19 mouse cellular contexts compared by ENCODE assay signal in the genomic region with DNA sequence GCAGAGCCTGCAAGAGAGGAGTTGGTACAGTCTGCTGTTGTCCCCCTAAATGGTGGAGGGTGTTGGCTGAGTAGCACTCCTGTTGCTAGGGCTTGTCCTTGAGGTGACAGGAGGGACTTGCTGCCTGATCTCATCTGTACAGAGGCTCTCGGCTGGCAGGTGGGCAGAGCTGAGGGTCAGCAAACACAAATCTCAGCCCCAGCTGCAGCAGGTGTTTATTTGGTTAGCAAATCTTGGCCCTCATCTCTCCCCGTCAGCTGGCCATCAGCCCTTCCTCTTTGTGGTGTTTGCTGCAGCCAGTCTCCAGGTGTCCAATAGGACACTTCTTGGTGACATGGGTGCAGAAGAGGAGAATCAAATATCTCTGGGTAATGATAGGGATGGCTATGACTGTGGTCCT. TPM values are rescaled to one million over a fixed set of nuclear protein-coding genes. Genes with fewer than 3 reads are reported as not detected.
A peak's percentile ranks its signal among the peaks of the same experiment; 100 is the strongest.
DNase-seq lines count a peak whose midpoint lies in the region; ATAC-seq and TF ChIP-seq lines count a peak whose summit lies in the region.
"Had no signal": no experiment of that assay in that cellular context is flagged by ENCODE, and none has a peak within 500 bp of the region (broad histone marks: within the 10 kb centered on the region; RNA-seq: fewer than 3 reads in every experiment).

No protein-coding gene starts in this region.

- no peak for ATAC-seq in heart, embryonic 11.5 days (replicated peaks; ENCODE audit: insufficient number of reproducible peaks, low FRiP score, low TSS enrichment)
- ATAC-seq in kidney, postnatal 0 days (replicated peaks; ENCODE audit: low FRiP score, low read depth) = no peak
- ATAC-seq in embryonic facial prominence, embryonic 13.5 days (ENCODE audit: insufficient number of reproducible peaks, insufficient read depth, low FRiP score, low TSS enrichment, low read depth) = no peak
- ATAC-seq in stomach, embryonic 16.5 days (ENCODE audit: insufficient read depth, low FRiP score) = peak; percentile 19; the same call in 1 of the 2 replicates
- ATAC-seq in erythroid progenitor cell, adult 5-6 weeks (replicated peaks; ENCODE audit: low FRiP score, poor library complexity, severe bottlenecking) = no peak

- no peak overlapping the region for H3K9ac ChIP-seq in heart, embryonic 11.5 days (ENCODE audit: low read depth, low read length)
- H3K9ac ChIP-seq in heart, adult 2 months (ENCODE audit: low read depth, low read length) = no peak overlapping the region
- no peak overlapping the region for H3K9ac ChIP-seq in kidney, postnatal 0 days (ENCODE audit: low read depth, low read length)
- H3K9ac ChIP-seq in embryonic facial prominence, embryonic 13.5 days = peak overlapping the region; percentile 32; the same call in 1 of the 2 replicates
- peak overlapping the region; percentile 16; the same call in 1 of the 2 replicates for H3K9ac ChIP-seq in stomach, embryonic 16.5 days (ENCODE audit: low read length)
- H3K9ac ChIP-seq: embryonic facial prominence, embryonic 12.5 days; hindbrain, embryonic 14.5 days; limb, embryonic 15.5 days had no signal

- no peak for TF ChIP-seq EP300 in heart, adult 2 months (IDR thresholded peaks at IDR 0.05; ENCODE audit: insufficient read depth, low read depth, low read length)

- no peak overlapping the region for H3K4me3 ChIP-seq in heart, embryonic 11.5 days (ENCODE audit: low read depth, low read length)
- no peak overlapping the region for H3K4me3 ChIP-seq in heart, adult 2 months
- H3K4me3 ChIP-seq in kidney, postnatal 0 days (replicated peaks; ENCODE audit: low read depth, low read length) = no peak overlapping the region
- no peak overlapping the region for H3K4me3 ChIP-seq in embryonic facial prominence, embryonic 13.5 days
- no peak overlapping the region for H3K4me3 ChIP-seq in stomach, embryonic 16.5 days (replicated peaks; ENCODE audit: low read length)
- H3K4me3 ChIP-seq: embryonic facial prominence, embryonic 12.5 days; left cerebral cortex, adult 2 months; limb, embryonic 15.5 days; megakaryocyte, embryonic 14.5 days had no signal

- no peak for DNase-seq in heart, adult 2 months
- no peak for DNase-seq in kidney, postnatal 0 days (ENCODE audit: low spot score)
- no peak for DNase-seq in kidney, adult 9 months
- DNase-seq: adrenal gland, adult 2 months; cerebellum, adult 11 months; cerebellum, postnatal 36 days; heart, adult 11 months; kidney, adult 2 months; thymus, postnatal 25 days had no signal

- no peaks in the 10 kb centered on the region for H3K9me3 ChIP-seq in heart, embryonic 11.5 days (replicated peaks; ENCODE audit: control insufficient read depth, low read length)
- H3K9me3 ChIP-seq in kidney, postnatal 0 days (replicated peaks; ENCODE audit: low read length) = no peaks in the 10 kb centered on the region
- H3K9me3 ChIP-seq in embryonic facial prominence, embryonic 13.5 days = no peaks in the 10 kb centered on the region
- H3K9me3 ChIP-seq in stomach, embryonic 16.5 days (replicated peaks; ENCODE audit: control insufficient read depth, low read length) = no peaks in the 10 kb centered on the region
- H3K9me3 ChIP-seq: embryonic facial prominence, embryonic 12.5 days; G1E; limb, embryonic 15.5 days had no signal

- H3K36me3 ChIP-seq in heart, embryonic 11.5 days (ENCODE audit: control insufficient read depth, insufficient read depth, low read length) = no peaks in the 10 kb centered on the region
- no peaks in the 10 kb centered on the region for H3K36me3 ChIP-seq in heart, adult 2 months (ENCODE audit: control insufficient read depth, insufficient read depth, low read length)
- no peaks in the 10 kb centered on the region for H3K36me3 ChIP-seq in kidney, postnatal 0 days (ENCODE audit: insufficient read depth, low read length)
- no peaks in the 10 kb centered on the region for H3K36me3 ChIP-seq in embryonic facial prominence, embryonic 13.5 days
- H3K36me3 ChIP-seq in stomach, embryonic 16.5 days (ENCODE audit: control insufficient read depth, insufficient read depth, low read length) = no peaks in the 10 kb centered on the region
- H3K36me3 ChIP-seq: embryonic facial prominence, embryonic 12.5 days; limb, embryonic 15.5 days had no signal

- intact Hi-C loops in heart, adult 2 months (cut with DNase I) = no loop called here

- TF ChIP-seq POLR2A in heart, adult 2 months (IDR thresholded peaks at IDR 0.05; ENCODE audit: insufficient read depth, low read depth, low read length) = no peak

- H3K4me2 ChIP-seq in heart, embryonic 11.5 days = no peak overlapping the region
- H3K4me2 ChIP-seq in kidney, postnatal 0 days (ENCODE audit: low read length) = no peak overlapping the region
- H3K4me2 ChIP-seq in embryonic facial prominence, embryonic 13.5 days = no peak overlapping the region
- H3K4me2 ChIP-seq in stomach, embryonic 16.5 days (ENCODE audit: low read depth, low read length) = peak overlapping the region; percentile 6; the same call in 1 of the 2 replicates
- H3K4me2 ChIP-seq: embryonic facial prominence, embryonic 12.5 days; hindbrain, embryonic 14.5 days; limb, embryonic 15.5 days had no signal

- 60% methylated on average over 2 of the region's 2 CpGs for WGBS in heart, embryonic 11.5 days (ENCODE audit: insufficient replicate concordance)
- WGBS in heart, adult 2 months = 87% methylated on average over 2 of the region's 2 CpGs
- 58% methylated on average over 2 of the region's 2 CpGs for WGBS in kidney, postnatal 0 days
- 61% methylated on average over 2 of the region's 2 CpGs for WGBS in embryonic facial prominence, embryonic 13.5 days
- WGBS in stomach, embryonic 16.5 days = 63% methylated on average over 2 of the region's 2 CpGs

- TF ChIP-seq CTCF in heart, adult 2 months (IDR thresholded peaks at IDR 0.05) = no peak
- no peak for TF ChIP-seq CTCF in kidney, postnatal 0 days (IDR thresholded peaks at IDR 0.05; ENCODE audit: low read depth)

- H3K4me1 ChIP-seq in heart, embryonic 11.5 days (ENCODE audit: control insufficient read depth, insufficient read depth, low read length) = peaks cover 15% of the 10 kb centered on the region
- H3K4me1 ChIP-seq in heart, adult 2 months (ENCODE audit: control insufficient read depth, insufficient read depth, low read length) = peaks cover 1% of the 10 kb centered on the region; the same call in 1 of the 2 replicates
- peaks cover 27% of the 10 kb centered on the region for H3K4me1 ChIP-seq in kidney, postnatal 0 days (replicated peaks; ENCODE audit: insufficient read depth, low read length)
- peaks cover 34% of the 10 kb centered on the region for H3K4me1 ChIP-seq in embryonic facial prominence, embryonic 13.5 days
- H3K4me1 ChIP-seq in stomach, embryonic 16.5 days (ENCODE audit: control insufficient read depth, insufficient read depth, low read length) = peaks cover 38% of the 10 kb centered on the region
- H3K4me1 ChIP-seq: megakaryocyte, embryonic 14.5 days had no signal

- H3K79me2 ChIP-seq in heart, adult 2 months (replicated peaks; ENCODE audit: control insufficient read depth, insufficient read depth, low read length) = no peaks in the 10 kb centered on the region

- no peaks in the 10 kb centered on the region for H3K27me3 ChIP-seq in heart, embryonic 11.5 days (ENCODE audit: control insufficient read depth, insufficient read depth, low read length)
- H3K27me3 ChIP-seq in heart, adult 2 months (ENCODE audit: control insufficient read depth, insufficient read depth, low read length) = no peaks in the 10 kb centered on the region
- no peaks in the 10 kb centered on the region for H3K27me3 ChIP-seq in kidney, postnatal 0 days (ENCODE audit: insufficient read depth, low read length)
- peaks cover under 1% of the 10 kb centered on the region; the same call in 1 of the 2 replicates for H3K27me3 ChIP-seq in embryonic facial prominence, embryonic 13.5 days
- H3K27me3 ChIP-seq in stomach, embryonic 16.5 days (ENCODE audit: control insufficient read depth, insufficient read depth, low read length) = no peaks in the 10 kb centered on the region
- H3K27me3 ChIP-seq: limb, embryonic 15.5 days had no signal

- H3K27ac ChIP-seq in heart, embryonic 11.5 days (ENCODE audit: low read depth, low read length) = 0 out of 2 replicates have a peak overlapping the region, but pooled peaks have one; percentile 15
- no peak overlapping the region for H3K27ac ChIP-seq in heart, adult 2 months
- H3K27ac ChIP-seq in kidney, postnatal 0 days = peak overlapping the region; percentile 25; the same call in 1 of the 2 replicates
- 0 out of 2 replicates have a peak overlapping the region, but pooled peaks have one; percentile 0 for H3K27ac ChIP-seq in embryonic facial prominence, embryonic 13.5 days
- peak overlapping the region; percentile 79 for H3K27ac ChIP-seq in stomach, embryonic 16.5 days (ENCODE audit: low read length)
- H3K27ac ChIP-seq: embryonic facial prominence, embryonic 12.5 days; hindbrain, embryonic 14.5 days; left cerebral cortex, adult 2 months had no signal

RNA-seq across cellular contexts. Expression of gene Itpr3, which starts 7.1 kb away (rescaled TPM):
- 2.1 and 2.2 TPM in 2 replicates for polyA plus RNA-seq in heart, embryonic 11.5 days (2014; fragmentation: Nextera tagmentation; extraction: Ambion mirVana)
- 1 to 10 TPM; 4.6 to 6.2 TPM for total RNA-seq in heart, adult 2 months (2021)
- polyA plus RNA-seq in heart, adult 2 months (2012; rRNA removed) = 3.4 and 6.7 TPM in 2 replicates
- 4.1 and 4.2 TPM in 2 replicates for polyA plus RNA-seq in kidney, postnatal 0 days (2015; fragmentation: Nextera tagmentation; extraction: Ambion mirVana)
- polyA plus RNA-seq in embryonic facial prominence, embryonic 13.5 days (2015; fragmentation: Nextera tagmentation; extraction: Ambion mirVana) = 3.8 and 4.0 TPM in 2 replicates
- polyA plus RNA-seq in stomach, embryonic 16.5 days (2015; fragmentation: Nextera tagmentation; extraction: Ambion mirVana) = 15.0 and 16.7 TPM in 2 replicates
- total RNA-seq in erythroid progenitor cell, adult 5-6 weeks (2015; ENCODE audit: low replicate concordance) = 1.3 and 9.0 TPM in 2 replicates
- 0.98 and 2.2 TPM in 2 replicates for total RNA-seq in erythroid progenitor cell, adult 5-6 weeks (2017; ENCODE audit: low replicate concordance)

RNA-seq across cellular contexts. Expression of gene Bak1, which starts 35.4 kb away (rescaled TPM):
- polyA plus RNA-seq in heart, embryonic 11.5 days (2014; fragmentation: Nextera tagmentation; extraction: Ambion mirVana) = 11.0 and 11.4 TPM in 2 replicates
- total RNA-seq in heart, adult 2 months (2021) = 10 to 100 TPM; 15.0 to 16.9 TPM
- 35.0 and 35.9 TPM in 2 replicates for polyA plus RNA-seq in heart, adult 2 months (2012; rRNA removed)
- polyA plus RNA-seq in kidney, postnatal 0 days (2015; fragmentation: Nextera tagmentation; extraction: Ambion mirVana) = 6.3 and 6.7 TPM in 2 replicates
- 4.6 and 5.7 TPM in 2 replicates for polyA plus RNA-seq in embryonic facial prominence, embryonic 13.5 days (2015; fragmentation: Nextera tagmentation; extraction: Ambion mirVana)
- 6.7 and 7.0 TPM in 2 replicates for polyA plus RNA-seq in stomach, embryonic 16.5 days (2015; fragmentation: Nextera tagmentation; extraction: Ambion mirVana)
- total RNA-seq in erythroid progenitor cell, adult 5-6 weeks (2015; ENCODE audit: low replicate concordance) = 32.7 and 36.0 TPM in 2 replicates
- total RNA-seq in erythroid progenitor cell, adult 5-6 weeks (2017; ENCODE audit: low replicate concordance) = 11.4 and 12.5 TPM in 2 replicates

Comparison
In these comparisons a context has a peak if more than half of its experiments do, and no peak if none do; other contexts are left out.
1. H3K9ac ChIP-seq: peak in embryonic facial prominence, embryonic 13.5 days (single experiment) and stomach, embryonic 16.5 days (single experiment); none in heart, embryonic 11.5 days (single experiment), heart, adult 2 months (single experiment) and kidney, postnatal 0 days (single experiment).